Mouse (Mus musculus) erythroid progenitor cell, adult 5-6 weeks (primary cell): ENCODE measurements around the gene Fnbp1l. TPM values are rescaled to one million over a fixed set of nuclear protein-coding genes. Genes with fewer than 3 reads are reported as not detected.

Source experiments
- ATAC-seq: replicated peaks from 2 replicates; pipeline ENCODE4 v1.8.0; 2016; ENCODE audit warnings: moderate number of reproducible peaks, mild to moderate bottlenecking, moderate TSS enrichment, inconsistent platforms; ENCODE audit not compliant: poor library complexity, low FRiP score, severe bottlenecking
- total RNA-seq, 2 experiments: library from RNA; stranded (forward) in 1 of 2; stranded (reverse) in 1 of 2; fragments of 150-400 nt in 1 of 2; fragments of 186-747, 209-891 nt in 1 of 2; gene quantifications; 2 replicates each; pipeline versions ENCODE4 v1.2.3 to v1.2.4; 2015 to 2017; ENCODE audit warnings: low replicate concordance in 2 of 2

Fnbp1l gene
- total RNA-seq, 2 experiments from 2014 or later, result 2.7 to 4.2 TPM

GRCm38 (mm10) chr3:122611761-122612160 lies 7.8 kb downstream of the Fnbp1l start:
- ATAC-seq, result no peak

- ATAC-seq, result no peak
These were observed 13.3 kb downstream of the Fnbp1l start for GRCm38 (mm10) chr3:122606105-122606801.

GRCm38 (mm10) chr3:122603229-122603628 lies 16.3 kb downstream of the Fnbp1l start:
- no peak for ATAC-seq

GRCm38 (mm10) chr3:122602370-122602769 lies 17.1 kb downstream of the Fnbp1l start:
- no peak for ATAC-seq

GRCm38 (mm10) chr3:122599291-122599690 lies 20.2 kb downstream of the Fnbp1l start:
- ATAC-seq, result no peak

- no peak for ATAC-seq
These were observed 28.7 kb downstream of the Fnbp1l start for GRCm38 (mm10) chr3:122590804-122591203.

GRCm38 (mm10) chr3:122590346-122590745 lies 29.2 kb downstream of the Fnbp1l start:
- ATAC-seq, result no peak

- ATAC-seq, result no peak
These were observed 32.4 kb downstream of the Fnbp1l start for GRCm38 (mm10) chr3:122586918-122587641.

- no peak for ATAC-seq
These were observed 42.2 kb downstream of the Fnbp1l start for GRCm38 (mm10) chr3:122577360-122577759.

- no peak for ATAC-seq
These were observed 44.6 kb downstream of the Fnbp1l start for GRCm38 (mm10) chr3:122574921-122575320.

- ATAC-seq, result no peak
These were observed 45.9 kb downstream of the Fnbp1l start for GRCm38 (mm10) chr3:122573426-122574286.

GRCm38 (mm10) chr3:122566549-122566948 lies 53.0 kb downstream of the Fnbp1l start:
- no peak for ATAC-seq

GRCm38 (mm10) chr3:122566112-122566511 lies 53.4 kb downstream of the Fnbp1l start:
- ATAC-seq, result no peak

- no peak for ATAC-seq
These were observed 54.2 kb downstream of the Fnbp1l start for GRCm38 (mm10) chr3:122565285-122565684.

- ATAC-seq, result no peak
These were observed 61.7 kb downstream of the Fnbp1l start for GRCm38 (mm10) chr3:122557766-122558165.

GRCm38 (mm10) chr3:122551174-122551573 lies 68.3 kb downstream of the Fnbp1l start:
- ATAC-seq, result no peak

- ATAC-seq, result no peak
These were observed 72.0 kb downstream of the Fnbp1l start for GRCm38 (mm10) chr3:122547469-122547868.

GRCm38 (mm10) chr3:122545346-122545745 lies 74.2 kb downstream of the Fnbp1l start:
- ATAC-seq, result no peak

- ATAC-seq, result no peak
These were observed 78.6 kb downstream of the Fnbp1l start for GRCm38 (mm10) chr3:122540918-122541317.

- ATAC-seq, result no peak
These were observed 79.4 kb downstream of the Fnbp1l start for GRCm38 (mm10) chr3:122539961-122540690.
